Mouse (Mus musculus) brain, embryonic 18.5 days (tissue): ENCODE measurements around the gene Zfp169.

ENCODE experiments used
- DNase-seq: peaks from one replicate; pipeline ENCODE4 v3.0.0-alpha.2; 2012; ENCODE audit warnings: low read depth, low spot score

Zfp169 gene

DNA sequence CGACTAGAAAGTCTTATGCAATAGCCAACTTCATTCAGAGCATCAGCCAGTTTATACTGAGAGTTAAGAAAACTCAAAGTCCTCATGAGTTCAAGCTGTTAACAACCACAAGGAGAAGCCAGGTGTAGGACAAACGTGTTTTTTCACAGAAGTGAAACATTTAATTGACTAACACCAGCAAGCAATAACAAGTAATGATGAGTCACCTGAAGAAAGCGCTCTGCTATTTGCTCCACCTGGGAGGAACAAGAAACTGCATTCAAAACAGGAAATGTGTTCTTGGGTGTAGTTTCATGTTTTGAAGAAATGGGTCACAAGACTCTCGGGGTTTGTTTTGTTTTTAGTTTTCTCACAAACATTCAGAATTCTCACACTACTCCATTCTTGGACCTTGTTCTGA lies 2.6 kb upstream of the Zfp169 start:
- no peak for DNase-seq

DNA sequence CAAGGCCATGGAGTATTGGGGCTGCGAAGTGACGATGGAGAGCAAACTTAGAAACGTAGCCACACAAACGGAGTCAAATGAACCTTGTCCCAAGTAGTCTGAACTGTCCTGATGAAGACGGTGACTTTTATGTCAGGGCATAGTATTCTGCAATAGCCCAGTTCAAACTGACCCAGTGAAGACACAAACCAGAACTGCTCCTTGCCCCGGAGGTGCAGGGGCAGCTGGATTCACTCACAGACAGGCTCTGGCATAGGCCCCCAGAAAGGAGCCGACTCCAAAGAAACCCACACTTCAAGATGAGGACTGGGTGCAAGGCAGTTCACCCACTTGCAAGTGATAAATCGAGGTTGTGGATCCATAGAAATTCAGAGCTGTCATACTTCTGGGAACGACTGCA lies 4.6 kb downstream of the Zfp169 start:
- no peak for DNase-seq

DNA sequence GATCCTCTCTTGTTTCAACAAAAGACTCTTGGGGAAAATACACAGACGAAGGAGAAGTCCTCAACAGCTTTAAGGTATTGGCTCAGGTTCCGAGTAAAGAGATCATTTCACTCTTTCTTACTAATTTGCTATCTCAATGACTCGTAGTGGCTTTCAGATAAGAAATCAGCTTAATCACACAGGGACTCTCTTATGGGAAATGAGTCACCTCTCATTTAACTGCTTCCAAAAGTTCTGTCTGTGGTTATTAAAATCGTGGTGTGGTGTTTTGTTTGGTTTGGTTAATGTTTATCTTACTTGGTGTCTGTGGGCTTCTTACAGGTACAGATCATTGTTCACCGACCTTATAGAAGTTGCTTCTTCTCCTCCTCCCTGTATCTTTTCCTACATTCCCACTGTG lies 10.8 kb downstream of the Zfp169 start:
- no peak for DNase-seq

DNA sequence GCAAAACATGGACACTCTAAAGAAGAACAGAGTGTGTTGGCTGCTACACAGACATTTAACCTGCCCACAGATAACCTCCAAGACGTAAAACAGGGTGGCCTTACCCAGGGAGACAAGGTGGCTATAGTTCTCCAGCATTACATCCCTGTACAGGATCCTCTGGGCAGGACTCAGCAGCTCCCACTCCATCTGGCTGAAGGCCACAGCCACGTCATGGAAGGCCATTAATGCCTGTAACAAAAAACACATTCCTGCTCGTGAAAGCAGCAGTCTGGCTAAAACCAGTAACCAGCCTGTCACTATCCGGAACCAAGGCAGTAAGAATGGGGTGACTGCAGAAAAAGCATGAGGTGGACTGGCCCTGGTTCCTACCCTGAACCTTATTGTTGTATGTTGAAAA lies 14.6 kb downstream of the Zfp169 start:
- no peak for DNase-seq

DNA sequence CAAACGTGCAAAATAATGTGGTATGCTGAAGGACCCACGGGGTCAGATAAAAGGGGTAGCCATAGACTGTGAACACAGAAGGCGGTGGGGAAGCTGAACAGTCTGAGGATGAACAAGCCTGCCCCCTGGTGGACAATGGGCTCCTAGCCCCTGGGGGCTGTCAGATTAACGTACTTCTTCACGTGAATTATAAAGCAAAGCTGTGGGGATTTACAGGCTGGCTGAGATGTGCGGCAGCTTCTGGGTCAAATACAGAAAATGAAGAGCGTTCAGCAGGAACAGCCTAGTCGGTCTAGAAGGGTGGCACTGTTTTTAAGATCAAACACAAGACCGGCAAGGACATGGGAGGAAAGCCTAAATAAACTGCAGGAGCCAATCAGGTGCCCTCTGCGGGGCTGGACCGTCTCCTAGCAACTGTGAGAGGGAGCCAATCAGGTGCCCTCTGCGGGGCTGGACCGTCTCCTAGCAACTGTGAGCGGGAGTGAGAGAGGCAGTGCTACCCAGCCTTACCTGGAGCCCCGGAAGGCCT lies 15.5 kb downstream of the Zfp169 start:
- peak; percentile 55 for DNase-seq

DNA sequence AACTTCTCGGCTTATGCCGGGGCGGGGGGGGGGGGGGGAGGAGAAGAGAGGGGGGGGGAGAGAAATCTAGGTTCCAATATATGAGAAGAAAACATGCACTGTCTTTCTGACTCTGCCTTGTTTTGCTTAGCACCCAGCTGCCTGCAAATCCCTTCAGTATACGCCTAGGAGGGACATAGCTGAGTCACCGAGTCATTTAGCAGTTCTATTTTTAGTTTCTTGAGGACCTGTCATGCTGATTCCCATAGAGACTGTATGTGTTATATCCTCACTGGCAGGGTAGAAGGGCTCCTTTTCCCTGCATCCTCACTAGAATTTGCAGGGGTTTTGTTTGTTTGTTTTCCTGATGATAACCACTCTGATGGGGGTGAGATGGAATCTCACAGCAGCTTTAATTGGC lies 20.1 kb downstream of the Zfp169 start:
- DNase-seq, result no peak

DNA sequence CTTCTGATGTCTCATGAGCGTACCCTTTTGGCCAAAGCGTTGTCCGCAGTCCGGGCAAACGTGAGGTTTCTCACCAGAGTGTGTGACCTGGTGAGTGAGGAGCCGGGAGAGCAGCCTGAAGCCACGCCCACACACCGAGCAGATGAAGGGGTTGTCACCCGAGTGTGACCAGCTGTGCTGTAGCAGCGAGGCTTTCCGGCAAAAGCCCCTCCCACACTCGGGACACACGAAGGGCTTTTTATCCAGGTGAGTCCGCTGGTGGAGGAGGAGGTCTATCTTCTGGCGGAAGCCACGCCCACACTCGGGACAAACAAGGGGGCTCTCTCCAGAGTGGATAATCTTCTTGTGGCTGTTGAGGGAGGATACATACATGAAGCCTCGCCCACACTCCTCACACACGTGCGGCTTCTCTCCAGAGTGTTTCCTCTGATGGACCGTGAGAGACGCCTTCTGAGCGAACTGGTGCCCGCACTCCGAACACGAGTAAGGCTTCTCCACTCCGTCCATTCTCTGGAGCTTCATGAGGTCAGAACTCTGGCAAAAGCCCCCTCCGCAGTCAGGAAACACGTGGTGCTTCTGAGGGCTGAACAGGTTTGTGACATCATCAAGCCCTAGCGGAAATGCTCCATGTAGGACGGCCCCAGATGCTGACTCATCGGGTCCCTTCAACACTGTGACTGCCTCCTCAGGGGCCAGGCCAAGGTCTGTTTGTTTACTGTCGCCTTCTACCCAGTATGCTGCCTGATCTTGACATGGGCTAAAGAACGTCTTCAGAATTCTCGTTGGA lies 22.7 kb downstream of the Zfp169 start:
- no peak for DNase-seq

DNA sequence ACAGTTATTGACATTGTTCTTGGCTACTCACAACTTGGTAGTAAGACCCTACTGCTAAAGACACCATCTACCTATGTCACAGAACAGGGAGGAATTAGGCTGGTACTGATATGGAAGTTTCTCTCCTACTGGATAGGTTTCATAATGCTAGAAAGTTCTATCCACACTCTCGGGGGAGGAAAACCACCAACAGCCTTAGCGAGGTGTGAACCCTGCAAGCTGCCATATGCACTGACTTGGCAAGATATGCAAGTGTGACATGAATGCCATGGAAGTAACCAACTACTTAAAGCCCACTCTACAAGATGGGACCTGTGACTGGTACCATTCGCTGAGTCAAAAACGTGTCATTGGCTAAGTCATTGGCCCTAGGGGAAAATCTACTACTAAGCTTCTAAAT lies 29.6 kb downstream of the Zfp169 start:
- no peak for DNase-seq

DNA sequence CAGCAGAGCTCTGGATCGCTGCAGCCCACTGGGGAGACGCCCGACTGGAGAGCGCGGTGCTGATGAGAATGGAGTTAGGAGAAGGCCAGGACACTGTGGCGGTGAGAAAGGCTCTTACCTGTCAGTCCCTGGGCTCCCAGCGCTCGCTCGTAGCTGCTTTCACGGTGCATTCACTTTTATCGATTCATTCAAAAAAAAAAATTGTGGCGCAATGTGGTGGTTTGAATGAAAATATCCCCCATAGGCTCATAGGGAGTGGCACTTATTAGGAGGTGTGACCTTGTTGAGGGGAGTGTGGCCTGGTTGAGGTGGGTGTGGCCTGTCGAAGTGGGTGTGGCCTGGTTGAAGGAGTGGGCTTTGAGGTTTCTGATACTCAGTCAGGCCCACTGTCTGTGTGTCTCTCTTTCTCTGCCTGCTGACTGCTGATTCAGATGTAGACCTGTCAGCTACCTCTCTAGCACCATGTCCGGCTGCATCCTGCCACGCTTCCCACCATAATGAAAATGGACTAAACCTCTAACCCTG lies 44.5 kb downstream of the Zfp169 start:
- no peak for DNase-seq

DNA sequence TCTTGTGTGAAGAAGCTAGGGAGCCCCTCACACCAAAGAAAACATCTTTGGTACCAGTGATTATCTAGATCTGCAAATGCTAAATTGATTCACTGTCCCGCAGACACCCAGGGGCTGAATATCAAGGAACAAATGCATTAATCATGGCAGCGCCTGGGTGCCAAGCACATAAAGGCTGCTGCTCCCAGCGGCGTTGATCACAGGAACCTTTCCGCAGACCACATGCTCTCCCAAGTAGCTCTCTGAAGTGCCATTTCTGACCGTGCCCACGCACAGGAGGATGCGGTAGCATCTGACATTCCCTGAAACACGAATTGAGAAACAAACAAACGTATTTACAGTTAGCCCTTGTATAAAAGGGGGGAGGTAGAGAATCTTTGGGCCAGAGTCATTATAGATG lies 47.1 kb downstream of the Zfp169 start:
- no peak for DNase-seq

DNA sequence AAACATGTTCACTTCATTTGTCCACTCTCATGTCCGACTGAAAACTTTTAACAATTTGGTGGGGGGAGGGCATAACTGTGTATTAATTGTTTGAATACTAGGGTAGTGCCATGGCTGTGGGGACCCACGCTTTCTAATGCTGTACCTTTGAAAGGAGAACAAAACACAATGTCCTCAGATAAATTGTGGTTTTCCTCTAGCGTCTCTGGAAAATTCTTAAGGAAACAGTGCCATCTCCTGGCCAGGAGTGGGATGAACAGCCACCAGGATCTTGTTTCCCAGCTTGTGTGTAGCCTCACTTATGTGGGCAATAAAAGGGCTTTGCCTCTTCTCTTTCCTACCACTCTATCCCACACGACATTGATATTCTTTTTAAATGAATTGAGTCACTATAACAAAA lies 49.1 kb downstream of the Zfp169 start:
- DNase-seq, result peak; percentile 78

DNA sequence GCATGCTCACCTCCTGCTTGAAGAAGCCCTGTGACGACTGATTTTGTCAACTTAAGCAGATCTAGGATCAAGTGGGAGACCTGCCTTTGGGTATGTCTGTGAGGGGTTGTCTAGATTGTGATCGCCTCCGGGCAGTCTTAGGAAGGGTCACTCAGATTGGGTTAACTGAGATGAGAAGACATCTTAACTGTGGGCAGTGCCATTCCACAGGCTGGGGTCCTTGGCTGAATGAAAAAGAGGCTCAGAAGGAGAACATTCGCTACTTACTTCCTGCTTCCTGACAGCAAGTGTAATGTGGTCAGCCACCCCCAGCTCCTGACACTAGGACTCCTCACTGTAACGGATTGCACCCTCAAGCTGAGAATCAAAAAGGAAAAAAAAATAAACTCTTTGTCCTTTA lies 54.0 kb downstream of the Zfp169 start:
- DNase-seq, result no peak

DNA sequence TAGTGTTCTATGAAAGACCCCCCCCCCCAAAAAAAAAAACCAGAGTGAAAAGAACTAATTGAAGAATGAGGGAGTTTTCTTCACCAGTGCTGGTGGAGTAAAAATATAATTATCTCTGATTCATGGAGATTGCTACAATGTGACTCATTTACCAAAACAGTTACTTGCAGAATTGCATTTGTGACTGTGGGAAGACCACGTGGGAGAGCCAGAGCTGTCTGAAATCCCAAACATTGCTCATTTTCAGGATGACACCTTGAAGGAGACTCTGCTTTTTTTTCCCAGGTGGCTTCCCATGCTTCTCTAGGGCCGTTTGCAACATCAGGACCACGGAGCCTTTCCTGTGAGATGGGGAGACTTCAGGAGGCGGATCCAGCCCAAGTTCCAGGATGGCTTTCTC lies 65.1 kb downstream of the Zfp169 start:
- no peak for DNase-seq

DNA sequence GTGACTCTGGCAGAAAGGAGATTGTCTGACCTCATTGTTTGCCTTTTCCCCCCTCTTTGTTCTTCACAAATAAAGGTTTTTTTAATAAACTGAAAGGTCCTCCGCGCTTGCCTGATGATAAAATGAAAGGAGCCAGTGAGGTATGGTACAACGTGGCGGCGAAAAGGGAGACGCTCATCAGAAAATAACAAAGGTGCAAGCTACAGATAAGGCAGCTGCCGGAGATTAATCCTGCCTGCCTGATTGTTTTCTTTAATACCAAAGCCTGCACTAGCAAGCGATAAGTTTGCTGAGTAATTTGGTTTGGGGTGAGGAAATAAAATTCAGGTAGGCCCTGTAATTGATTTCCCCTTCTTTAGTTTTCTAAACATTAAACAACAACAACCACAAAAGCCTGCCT lies 69.3 kb downstream of the Zfp169 start:
- DNase-seq, result no peak

DNA sequence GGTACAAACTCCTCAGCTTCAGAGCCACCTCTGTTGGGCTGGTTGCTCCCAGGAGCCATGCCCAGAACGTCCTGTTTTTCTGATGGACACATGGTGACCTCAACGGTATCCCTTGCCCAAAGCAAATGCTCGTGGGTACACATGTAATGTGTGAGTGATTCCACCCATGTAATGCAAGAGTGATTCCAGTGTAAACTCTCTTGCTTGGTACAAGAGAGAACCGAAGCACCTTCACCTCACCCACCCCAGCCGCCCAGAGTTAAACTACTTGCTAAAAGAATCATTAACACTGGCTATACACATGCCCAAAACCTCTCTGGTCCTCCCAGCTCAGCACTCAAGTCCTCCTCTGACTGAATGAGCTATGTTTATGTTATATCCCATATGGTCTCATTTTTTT lies 74.9 kb downstream of the Zfp169 start:
- no peak for DNase-seq
